Mouse (Mus musculus): ENCODE results near the gene Kyat1.

The Kyat1 gene

GRCm38 (mm10) chr2:30205629-30206357, at the start of gene Kyat1:
Gene Kyat1, minus strand, starts transcription at chr2:30205847.
- peak; percentile 85 for DNase-seq (ENCODE audit: low spot score)

GRCm38 (mm10) chr2:30253809-30254208, 48.2 kb upstream of the Kyat1 start:
- no peak for DNase-seq (ENCODE audit: low spot score)

GRCm38 (mm10) chr2:30252521-30252920, 46.9 kb upstream of the Kyat1 start:
- DNase-seq (ENCODE audit: low spot score), result no peak

- DNase-seq (ENCODE audit: low spot score), result peak; percentile 43
These were observed 45.9 kb upstream of the Kyat1 start for GRCm38 (mm10) chr2:30251417-30252104.

GRCm38 (mm10) chr2:30250166-30251128, 44.8 kb upstream of the Kyat1 start:
- DNase-seq (ENCODE audit: low spot score), result no peak

- no peak for DNase-seq (ENCODE audit: low spot score)
These were observed 43.5 kb upstream of the Kyat1 start for GRCm38 (mm10) chr2:30249182-30249581.

GRCm38 (mm10) chr2:30247681-30248080, 42.0 kb upstream of the Kyat1 start:
- DNase-seq (ENCODE audit: low spot score), result no peak

GRCm38 (mm10) chr2:30247036-30247435, 41.4 kb upstream of the Kyat1 start:
- no peak for DNase-seq (ENCODE audit: low spot score)

- DNase-seq (ENCODE audit: low spot score), result no peak
These were observed 39.0 kb upstream of the Kyat1 start for GRCm38 (mm10) chr2:30244595-30245178.

GRCm38 (mm10) chr2:30243391-30243790, 37.7 kb upstream of the Kyat1 start:
- DNase-seq (ENCODE audit: low spot score), result no peak

GRCm38 (mm10) chr2:30242509-30242908, 36.9 kb upstream of the Kyat1 start:
- DNase-seq (ENCODE audit: low spot score), result no peak

- DNase-seq (ENCODE audit: low spot score), result no peak
These were observed 34.6 kb upstream of the Kyat1 start, which contains the start of gene Gm28035 for GRCm38 (mm10) chr2:30240267-30240666. Gene Gm28035, plus strand, starts transcription at chr2:30240567.

- peak; percentile 40 for DNase-seq (ENCODE audit: low spot score)
These were observed 34.1 kb upstream of the Kyat1 start for GRCm38 (mm10) chr2:30239777-30240176.

GRCm38 (mm10) chr2:30238906-30239465, 33.3 kb upstream of the Kyat1 start:
- DNase-seq (ENCODE audit: low spot score), result no peak

GRCm38 (mm10) chr2:30237881-30238280, 32.2 kb upstream of the Kyat1 start:
- no peak for DNase-seq (ENCODE audit: low spot score)

- peak; percentile 99 for DNase-seq (ENCODE audit: low spot score)
These were observed 31.7 kb upstream of the Kyat1 start, which contains the start of gene Lrrc8a for GRCm38 (mm10) chr2:30237199-30237880. Gene Lrrc8a, plus strand, starts transcription at chr2:30237715.

- DNase-seq (ENCODE audit: low spot score), result no peak
These were observed 31.0 kb upstream of the Kyat1 start for GRCm38 (mm10) chr2:30236426-30237198.

GRCm38 (mm10) chr2:30235593-30235992, 29.9 kb upstream of the Kyat1 start:
- no peak for DNase-seq (ENCODE audit: low spot score)

GRCm38 (mm10) chr2:30216293-30216692, 10.6 kb upstream of the Kyat1 start:
- no peak for DNase-seq (ENCODE audit: low spot score)

GRCm38 (mm10) chr2:30215493-30215892, 9.8 kb upstream of the Kyat1 start:
- DNase-seq (ENCODE audit: low spot score), result no peak

All from spleen, adult 12 weeks (tissue).